Mouse (Mus musculus): ENCODE results near the gene Carmil3.

Gene Carmil3

GRCm38 (mm10) chr14:55495509-55496240 lies 5.2 kb downstream of the Carmil3 start:
- DNase-seq (ENCODE audit: low spot score in 2 of 2), result no peak

DNA sequence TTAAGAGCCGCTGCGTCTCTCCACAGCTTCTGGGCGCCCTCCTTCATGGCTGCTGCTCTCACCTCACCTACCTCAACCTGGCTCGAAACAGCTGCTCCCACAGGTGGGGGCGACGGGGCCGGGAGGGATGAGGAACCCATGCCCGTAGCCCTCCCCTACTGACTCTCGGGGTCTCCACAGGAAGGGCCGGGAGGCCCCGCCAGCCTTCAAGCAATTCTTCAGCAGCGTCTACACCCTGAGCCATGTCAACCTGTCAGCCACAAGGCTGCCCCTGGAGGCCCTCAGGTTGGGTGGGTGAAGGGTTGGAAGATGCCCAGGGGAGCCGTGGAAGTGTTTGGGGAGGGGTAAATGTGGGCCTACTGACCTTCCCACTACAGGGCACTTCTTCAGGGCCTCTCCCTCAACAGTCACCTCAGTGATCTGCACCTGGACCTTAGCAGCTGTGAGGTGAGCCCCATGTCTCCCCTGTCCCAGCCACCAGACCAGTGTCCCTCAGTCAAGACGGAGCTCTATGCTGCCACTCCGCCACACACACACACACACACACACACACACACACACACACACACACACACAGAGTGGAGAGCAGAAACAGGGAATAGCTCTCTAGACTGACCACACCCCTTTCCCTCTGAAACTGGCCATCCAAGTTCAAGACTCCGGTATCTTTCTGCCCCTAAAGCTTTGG lies 6.5 kb downstream of the Carmil3 start:
- DNase-seq (ENCODE audit: low spot score in 2 of 2), result no peak

DNA sequence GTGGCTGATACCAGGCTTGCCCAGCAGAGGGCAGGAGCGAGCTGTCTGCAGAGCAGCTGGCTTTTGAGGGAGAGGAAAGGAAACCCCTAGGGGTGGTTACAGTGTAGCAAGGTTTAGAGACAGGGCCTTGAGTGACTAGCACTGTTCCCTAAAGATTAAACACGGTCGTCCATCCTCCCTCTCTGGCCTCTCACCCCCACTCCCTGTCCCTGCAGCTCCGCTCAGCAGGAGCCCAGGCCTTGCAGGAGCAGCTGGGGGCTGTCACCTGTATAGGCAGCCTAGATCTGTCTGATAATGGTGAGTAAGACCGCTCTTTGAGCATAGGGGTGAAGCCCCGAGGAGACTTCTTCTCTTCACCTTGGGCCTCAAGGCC lies 7.0 kb downstream of the Carmil3 start:
- DNase-seq (ENCODE audit: low spot score in 2 of 2), result peak; percentile 72 to 85

- DNase-seq (ENCODE audit: low spot score in 2 of 2), result no peak
Observed at GRCm38 (mm10) chr14:55505612-55506011, 15.2 kb downstream of the Carmil3 start.

DNA sequence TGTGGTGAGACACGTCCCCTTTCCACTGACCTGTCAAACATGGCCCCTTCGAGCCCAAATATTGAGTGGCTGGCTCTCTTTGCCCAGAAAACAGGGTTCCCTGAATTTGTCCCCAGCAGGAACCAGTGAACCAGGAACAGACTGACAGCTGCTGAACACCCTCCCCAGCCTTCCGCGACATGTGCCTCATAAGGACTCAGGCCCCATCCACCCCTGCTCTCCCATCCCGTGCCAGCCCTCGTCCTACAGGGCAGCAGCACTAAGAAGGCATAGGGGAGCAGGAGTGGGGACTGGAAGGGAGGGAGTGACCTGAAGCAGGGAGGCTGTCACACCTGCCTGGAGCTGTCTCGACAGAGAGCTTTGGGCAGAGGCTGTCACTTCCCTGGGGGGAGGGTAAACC lies 17.4 kb downstream of the Carmil3 start:
- DNase-seq (ENCODE audit: low spot score in 2 of 2), result no peak

- DNase-seq (ENCODE audit: low spot score in 2 of 2), result no peak
Observed at GRCm38 (mm10) chr14:55509540-55509939, 19.1 kb downstream of the Carmil3 start.

GRCm38 (mm10) chr14:55510125-55510731 lies 19.8 kb downstream of the Carmil3 start, which contains the start of gene Cpne6:
TSS of gene Cpne6 (plus strand) at chr14:55510445.
- DNase-seq (ENCODE audit: low spot score in 2 of 2), result no peak

- no peak for DNase-seq (ENCODE audit: low spot score in 2 of 2)
Observed at GRCm38 (mm10) chr14:55511037-55511436, 20.6 kb downstream of the Carmil3 start.

- DNase-seq (ENCODE audit: low spot score in 2 of 2), result no peak
Observed at GRCm38 (mm10) chr14:55513927-55514326, 23.5 kb downstream of the Carmil3 start.

GRCm38 (mm10) chr14:55515846-55516245 lies 25.4 kb downstream of the Carmil3 start:
- DNase-seq (ENCODE audit: low spot score in 2 of 2), result no peak

GRCm38 (mm10) chr14:55518897-55519296 lies 28.4 kb downstream of the Carmil3 start:
- DNase-seq (ENCODE audit: low spot score in 2 of 2), result no peak

- no peak for DNase-seq (ENCODE audit: low spot score in 2 of 2)
Observed at GRCm38 (mm10) chr14:55519604-55520003, 29.2 kb downstream of the Carmil3 start.

DNA sequence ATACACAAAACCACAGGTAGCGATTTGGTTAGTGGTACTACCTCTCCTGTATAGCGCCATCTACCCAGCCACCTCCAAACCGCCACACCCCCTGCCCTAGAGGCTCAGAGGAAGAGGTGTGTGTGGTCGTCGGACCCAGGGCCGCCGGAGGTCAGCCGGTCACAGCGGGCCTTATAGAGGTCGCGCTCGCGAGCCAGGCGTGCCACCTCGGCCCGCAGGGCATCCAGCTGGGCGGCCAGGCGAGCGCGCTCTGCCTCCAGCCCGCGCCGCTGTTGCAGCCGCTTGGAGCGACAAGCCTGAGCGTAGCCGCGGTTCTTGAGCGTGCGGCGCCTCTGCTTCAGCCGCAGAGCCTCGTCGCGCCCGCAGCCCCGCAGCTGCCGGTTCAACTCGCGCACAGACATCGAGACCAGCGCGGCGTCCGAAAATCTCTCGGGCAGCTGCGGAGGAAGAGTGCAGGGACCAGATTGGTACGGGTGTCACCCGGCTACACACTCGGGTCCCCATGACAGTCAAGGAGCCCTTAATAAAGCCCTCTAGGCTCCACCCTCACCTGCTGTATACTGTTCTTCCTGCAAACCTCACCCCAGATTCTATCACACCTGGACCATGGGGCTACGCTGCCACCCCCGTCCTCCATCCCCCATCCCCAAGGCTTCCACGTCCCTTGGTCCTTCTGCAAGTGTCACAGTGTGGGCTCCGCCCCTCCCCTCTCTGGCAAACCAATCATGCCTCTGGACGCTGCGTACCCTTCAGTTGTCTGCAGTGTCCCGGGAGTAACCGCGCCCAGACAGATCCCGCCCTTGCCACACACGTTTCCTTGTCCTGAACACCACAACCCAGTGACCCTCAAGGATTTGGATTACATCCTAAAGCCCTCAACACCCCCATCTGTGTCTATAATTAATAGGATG lies 30.3 kb downstream of the Carmil3 start:
- peak in 1 of 2 experiments; percentile 33 for DNase-seq (ENCODE audit: low spot score in 2 of 2)

GRCm38 (mm10) chr14:55524062-55524461 lies 33.6 kb downstream of the Carmil3 start:
- DNase-seq (ENCODE audit: low spot score in 2 of 2), result no peak

DNA sequence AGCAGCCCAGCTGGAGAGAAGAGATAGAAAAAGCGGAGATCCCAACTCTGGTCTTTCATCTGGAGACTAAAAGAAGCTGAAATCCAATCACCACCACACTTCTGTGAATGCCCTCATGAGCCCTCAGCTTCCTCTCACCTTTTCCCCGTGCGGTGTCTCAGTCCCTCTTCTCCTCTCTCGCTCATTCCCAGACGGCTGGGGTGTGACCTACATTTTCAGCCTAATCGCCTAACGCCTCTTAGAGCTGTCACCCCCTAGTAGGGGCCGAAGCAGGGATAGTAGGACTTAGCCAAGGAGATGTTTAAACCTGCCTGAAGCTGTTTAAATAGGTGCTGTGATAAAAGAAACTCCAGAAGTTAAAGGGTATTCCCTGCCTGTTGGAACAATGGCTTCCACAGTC lies 34.3 kb downstream of the Carmil3 start, which contains the start of gene Nrl:
Nrl (minus strand) TSS at position 197 of the 400 bp plus-strand sequence.
- no peak for DNase-seq (ENCODE audit: low spot score in 2 of 2)

GRCm38 (mm10) chr14:55526674-55527073 lies 36.2 kb downstream of the Carmil3 start:
- no peak for DNase-seq (ENCODE audit: low spot score in 2 of 2)

GRCm38 (mm10) chr14:55527940-55528339 lies 37.5 kb downstream of the Carmil3 start:
- no peak for DNase-seq (ENCODE audit: low spot score in 2 of 2)

GRCm38 (mm10) chr14:55536116-55536745 lies 45.8 kb downstream of the Carmil3 start:
- peak in 1 of 2 experiments; percentile 31 for DNase-seq (ENCODE audit: low spot score in 2 of 2)

DNA sequence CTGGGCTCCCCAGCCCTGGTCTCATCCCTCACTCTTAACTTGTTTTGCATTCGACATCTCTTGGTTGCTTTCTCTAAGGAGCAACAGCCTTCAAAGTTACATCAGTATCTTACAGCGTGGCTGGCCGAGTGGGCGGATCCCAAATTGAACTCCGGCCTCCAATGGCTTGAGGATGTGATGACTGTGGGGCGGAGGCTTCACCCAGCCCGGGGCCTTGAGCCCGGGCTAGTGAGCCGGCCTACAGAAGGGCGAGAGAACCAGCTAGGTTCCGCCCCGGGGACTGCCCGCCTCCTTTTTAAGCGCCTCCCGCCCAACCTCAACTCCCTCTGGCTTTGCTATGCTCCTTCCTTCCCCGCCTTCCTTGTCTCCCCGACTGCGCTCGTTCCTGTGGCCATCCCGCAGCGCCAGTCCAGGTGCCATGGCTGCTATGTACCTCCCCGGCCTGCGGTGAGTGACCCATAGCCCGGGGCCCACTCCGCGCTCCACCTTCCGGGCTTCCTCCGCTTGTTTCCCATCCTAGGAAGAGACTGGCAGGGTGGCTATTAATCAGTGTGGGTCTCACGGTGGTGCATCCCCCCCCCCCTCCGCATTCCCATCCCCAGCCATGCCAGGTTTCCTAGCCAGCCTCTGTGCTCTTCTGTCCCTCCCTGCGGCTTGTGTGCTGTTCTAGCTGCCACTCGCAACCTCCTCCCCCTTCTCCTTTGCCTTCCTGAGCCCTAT lies 49.8 kb downstream of the Carmil3 start, which contains the start of gene Pck2:
Pck2 (plus strand) TSS at position 200 of the 720 bp plus-strand sequence.
- peak; percentile 77 to 88 for DNase-seq (ENCODE audit: low spot score in 2 of 2)

DNA sequence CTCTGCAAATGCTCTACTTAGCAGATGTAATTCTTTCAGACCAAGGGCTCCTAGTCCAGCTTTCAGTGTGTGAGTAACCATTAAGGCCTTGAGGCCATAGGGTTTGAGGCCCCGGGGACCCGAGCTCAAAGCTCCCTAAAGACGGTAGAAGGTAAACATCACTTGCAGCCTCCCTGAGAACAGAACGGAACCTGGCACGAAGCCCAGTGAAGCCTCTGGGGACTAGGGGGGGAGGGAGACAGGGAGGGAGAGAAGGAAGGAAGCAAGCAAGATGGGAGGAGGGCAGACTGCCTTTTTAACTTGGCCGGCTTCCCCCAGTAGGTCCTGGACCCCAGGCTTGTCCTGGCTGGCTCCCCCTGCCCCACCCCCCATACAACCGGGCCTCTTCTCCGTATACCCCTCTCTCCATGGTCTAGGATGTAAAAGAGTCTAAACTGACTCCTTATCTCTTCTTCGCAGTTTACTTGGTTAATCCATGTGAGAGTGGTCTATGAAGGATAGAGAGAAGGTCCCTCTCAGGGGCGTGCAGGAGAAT lies 50.4 kb downstream of the Carmil3 start:
- peak; percentile 49 to 74 for DNase-seq (ENCODE audit: low spot score in 2 of 2)

All from urinary bladder, adult 18-20 months (tissue).